Mouse (Mus musculus) MEL-GATA-1-ER (cell line): ENCODE measurements around the gene Stard5.

Experiments used
- DNase-seq: peaks from one replicate; pipeline ENCODE4 v3.0.0-alpha.2; 2012; ENCODE audit warnings: low read depth; ENCODE audit errors: extremely low read depth

The Stard5 gene

DNA sequence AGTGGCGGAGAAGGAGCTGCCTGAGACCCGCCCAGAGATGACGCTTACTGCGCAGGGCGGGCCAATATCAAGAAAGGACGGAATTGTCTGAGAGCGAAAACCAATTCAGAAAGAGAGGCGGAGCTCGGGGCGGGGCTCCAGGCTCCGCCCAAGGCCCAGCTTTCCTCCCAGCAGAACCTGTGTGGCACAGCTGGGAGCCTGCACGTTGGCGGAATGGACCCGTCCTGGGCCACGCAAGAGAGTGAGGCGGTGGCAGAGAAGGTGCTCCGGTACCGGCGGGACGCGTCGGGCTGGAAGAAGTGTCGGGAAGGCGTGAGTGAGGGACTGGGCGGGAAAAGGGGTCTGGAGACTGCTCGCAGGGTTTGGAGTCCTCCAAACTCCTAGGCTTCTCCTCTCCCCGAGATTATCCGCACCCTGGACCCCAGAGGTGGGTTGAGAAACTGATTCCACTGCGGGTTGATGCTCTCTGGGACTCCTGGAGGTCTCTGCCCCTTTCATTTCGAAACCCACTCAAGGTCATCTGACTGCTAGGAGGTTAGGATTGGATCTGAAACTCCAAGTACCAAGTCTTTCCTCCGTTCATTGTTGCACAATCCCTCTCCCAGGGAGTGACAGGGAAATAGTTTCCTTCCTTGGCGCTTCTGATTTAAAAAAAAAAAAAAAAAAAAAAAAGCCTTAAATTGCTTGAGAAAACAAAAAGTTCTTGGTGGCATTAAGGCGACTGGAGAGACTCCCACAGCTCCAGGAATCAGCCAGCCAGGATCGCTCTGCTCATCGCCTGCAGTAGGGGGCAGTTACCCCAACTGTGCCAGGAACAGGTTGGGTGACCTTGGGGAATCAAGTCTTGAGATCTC lies at the start of gene Stard5:
Gene Stard5, plus strand, starts transcription at position 132 of the 854 bp plus-strand sequence.
- peak; percentile 81 for DNase-seq

DNA sequence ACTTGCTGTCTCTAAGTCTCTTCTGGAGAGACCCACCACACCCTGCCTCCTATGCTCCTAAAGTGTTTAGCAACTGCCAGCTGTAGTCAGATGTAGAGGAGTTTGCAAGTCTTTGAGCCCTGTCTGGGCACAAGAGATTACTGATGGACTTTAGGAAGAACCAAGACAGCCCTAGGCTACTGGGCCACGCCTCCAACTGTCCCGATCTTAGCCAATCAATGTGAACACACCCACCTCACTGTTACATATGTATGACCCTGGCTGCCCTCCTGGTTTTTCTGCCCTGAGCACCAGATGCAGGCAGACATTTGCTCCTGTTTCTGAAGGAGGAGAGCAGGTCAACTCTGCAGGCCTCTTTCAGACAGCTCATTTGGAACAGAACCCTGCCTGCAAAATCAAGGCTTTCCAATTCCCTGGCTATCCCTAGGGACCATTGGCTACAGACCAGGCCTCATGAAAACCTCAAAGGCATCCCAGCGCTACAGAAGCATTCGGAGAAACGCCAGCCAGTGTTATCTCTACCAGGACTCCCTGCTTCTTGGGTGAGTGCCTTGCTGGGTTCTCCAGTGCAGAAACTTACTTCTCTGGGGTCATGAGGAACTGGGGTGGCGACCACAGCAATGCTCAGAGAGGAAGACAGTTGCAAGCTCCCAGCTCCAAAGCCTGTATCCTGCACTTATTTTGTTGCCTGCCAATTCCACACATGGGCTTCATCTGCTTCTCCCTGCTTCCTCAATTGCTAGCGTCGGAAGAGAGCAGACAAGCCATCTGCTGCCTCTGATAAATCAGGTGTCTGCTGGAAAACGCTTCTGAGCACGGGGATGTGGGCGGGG lies 46.9 kb upstream of the Stard5 start, which contains the start of gene Tmc3:
Gene Tmc3, plus strand, starts transcription at position 289 of the 833 bp plus-strand sequence.
- DNase-seq: no peak

DNA sequence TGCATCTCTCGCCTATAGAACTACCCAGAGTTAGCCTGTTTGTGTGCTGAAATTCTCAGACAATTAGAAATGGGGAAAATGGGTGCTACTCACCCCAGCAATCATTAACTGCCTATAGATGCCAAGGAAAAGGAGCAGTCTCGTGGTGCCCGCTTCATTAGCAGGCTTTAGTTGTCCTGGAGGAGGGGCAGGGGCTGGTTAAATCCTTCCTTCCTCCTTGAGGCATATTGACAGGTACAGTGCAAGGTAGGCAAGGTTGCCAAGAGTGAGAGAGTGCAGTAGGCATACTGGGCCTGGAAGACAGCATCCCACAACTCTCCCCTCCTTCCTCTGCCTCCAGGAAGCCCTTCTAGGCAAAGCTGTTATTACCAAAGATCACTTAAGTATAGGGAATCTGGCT lies 37.7 kb upstream of the Stard5 start:
- no peak for DNase-seq

DNA sequence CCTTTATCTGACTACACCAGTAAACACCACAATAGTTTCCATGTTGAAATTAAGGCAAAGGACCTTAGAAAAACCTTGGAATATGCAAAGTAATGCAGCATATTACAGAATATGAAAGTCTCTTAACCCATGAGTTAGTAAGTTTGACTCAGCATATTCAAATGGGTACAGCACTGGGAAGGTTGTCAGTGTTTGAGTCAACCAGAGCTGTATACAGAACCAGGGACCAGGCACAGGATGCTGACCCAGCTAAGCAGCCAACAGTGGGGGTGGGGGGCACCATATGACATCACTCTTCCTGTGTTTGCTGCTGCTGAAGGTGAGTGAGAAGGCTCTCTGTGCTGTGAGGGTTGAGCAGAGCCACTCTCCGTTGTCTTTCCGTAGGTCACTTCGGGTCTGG lies 34.7 kb upstream of the Stard5 start:
- no peak for DNase-seq

DNA sequence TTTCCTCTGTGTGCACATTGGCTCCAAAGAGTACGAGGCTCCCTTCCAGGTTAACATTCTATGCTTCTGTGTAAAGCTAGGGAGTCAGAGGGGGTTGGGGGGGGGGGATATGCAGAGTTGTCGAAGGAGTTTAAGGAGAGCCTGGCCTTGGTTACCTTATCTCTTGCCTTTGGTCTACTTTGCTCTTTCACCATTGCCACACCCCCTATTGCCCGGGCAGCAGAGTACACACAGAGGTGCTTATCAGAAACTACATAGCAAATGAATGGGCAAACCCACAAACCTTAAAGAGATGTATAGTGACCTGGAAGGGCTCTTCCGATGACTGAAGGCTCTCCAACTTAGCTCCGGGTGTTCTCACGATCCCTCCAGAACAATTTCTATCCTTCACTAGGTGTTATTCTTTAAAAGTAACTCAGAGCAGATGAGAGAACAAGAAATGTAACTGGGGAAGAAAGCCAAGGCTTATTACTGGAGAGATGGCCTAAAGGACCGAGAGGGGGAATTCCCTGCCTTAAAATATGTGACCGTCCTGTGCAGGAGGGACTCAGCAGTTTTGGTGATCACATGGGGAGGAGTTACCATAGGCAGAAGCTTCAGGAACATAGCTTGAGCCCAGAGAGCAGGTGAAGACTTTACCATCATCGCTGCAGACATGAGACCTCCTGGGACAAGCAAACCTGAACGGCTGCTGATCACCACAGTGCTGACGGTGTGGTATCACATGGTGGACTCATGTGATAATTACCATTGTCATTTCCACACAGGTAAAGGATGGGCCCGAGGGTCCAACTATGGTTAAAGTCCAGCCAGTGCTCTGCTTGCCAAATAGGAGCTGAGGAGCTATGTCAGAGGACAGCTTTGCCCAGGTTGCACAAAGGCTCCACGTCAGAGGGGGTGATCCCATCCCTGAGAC lies 32.5 kb upstream of the Stard5 start:
- no peak for DNase-seq

DNA sequence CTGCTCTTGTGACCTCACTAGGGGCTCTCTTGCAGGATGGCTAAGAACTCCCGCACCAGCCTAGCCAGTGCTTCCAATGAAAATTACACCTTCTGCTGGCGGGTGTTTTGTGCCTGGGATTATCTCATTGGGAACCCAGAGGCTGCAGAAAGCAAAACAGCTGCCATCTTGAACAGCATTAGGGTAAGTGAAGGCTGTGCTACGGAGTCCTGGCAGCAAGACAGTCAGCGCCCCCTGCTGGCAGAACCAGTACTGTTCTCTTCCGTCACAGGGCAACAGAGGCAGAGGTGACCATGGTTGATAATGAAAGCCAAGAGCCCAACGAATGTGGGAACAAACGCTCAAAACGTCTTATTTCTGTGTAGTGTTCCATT lies 31.9 kb upstream of the Stard5 start:
- DNase-seq: peak; percentile 9

DNA sequence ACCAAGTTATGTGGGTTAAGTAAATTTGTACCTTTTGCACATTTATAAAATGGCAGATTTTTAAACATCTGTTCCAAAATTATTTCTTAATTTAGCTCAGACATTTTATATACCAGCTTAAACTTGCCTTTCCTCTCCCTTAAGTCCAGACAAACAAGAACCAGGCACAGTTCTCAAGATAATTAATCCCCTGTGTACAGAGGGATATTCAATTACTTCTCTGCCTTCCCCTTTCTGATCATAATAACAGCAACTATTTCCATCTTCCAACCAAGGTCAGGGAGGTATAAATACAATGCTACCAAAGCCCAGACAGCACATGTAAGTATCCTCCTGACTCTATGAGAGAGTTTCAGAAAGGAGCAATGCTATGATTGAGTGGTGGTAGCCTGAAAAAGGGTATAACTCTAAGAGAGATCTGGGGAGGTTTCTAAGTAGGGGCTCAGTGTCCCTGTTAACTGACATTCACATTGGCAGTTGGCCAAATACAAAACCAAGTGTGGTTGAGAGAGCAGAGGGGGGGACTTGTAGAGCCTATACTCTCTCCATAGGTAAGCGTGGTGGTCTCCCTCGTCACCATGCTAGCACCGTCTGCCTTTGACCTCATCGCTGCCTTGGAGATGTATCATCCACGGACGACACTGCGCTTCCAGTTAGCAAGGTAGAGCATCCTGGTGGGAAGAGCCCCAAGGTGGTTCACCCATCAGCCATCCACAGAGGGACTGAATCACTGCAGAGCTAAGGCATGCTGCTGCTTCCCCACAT lies 27.4 kb upstream of the Stard5 start:
- DNase-seq: no peak

DNA sequence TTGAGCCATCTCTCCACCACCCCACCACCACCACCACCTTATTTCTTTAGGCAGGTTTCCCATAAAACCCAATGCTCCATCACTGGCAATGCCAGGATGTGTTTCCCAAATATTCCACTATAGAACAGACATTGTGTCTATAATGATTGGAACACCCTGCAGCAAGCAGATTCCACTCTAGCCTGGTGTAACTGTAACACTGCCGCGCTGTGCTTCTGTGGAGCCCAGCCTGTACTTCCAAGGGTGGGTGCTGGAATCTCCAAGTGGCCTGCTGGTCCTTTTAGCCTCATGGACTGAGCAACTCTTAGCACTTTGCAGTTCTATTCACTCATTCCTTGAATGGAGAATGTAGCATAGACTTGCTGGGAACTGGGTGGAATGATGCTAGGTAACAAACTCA lies 25.0 kb upstream of the Stard5 start:
- no peak for DNase-seq

DNA sequence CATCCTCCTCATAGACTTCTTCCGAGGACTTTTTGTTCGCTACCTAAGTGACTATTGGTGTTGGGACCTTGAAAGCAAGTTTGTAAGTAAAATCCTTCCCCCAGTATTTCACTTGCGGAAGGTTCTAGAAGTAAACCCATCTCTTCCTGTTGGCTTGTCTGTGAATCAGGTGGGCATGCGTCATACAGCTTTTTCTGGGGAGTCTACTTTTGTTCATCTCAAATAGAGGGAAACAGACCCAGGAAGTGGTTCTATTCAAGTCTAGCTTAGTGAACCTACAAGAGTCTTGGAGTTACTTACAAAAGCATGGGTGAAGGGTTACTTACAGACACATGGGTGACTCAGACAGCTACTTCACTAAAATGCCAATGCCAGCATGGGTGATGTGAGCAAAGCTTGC lies 21.9 kb upstream of the Stard5 start:
- DNase-seq: no peak

DNA sequence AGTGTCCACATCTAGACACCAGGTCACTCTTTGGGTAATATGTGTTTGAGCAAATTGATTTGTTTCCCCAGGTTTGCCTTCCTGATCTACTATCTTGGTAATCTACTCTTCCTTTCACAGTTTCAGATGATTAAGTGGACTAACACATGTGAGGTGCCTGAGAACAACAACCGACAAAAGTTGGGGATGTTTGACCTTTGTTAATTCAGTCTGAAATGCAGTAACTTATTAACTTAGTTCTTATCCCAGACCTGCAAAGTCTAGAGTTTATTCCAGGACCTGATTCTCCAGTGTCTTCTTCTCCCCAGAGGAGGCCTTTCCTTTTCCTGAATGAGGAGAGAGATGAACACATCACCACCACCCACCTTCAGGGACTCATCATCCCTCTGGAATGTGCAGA lies 19.9 kb upstream of the Stard5 start:
- DNase-seq: no peak

DNA sequence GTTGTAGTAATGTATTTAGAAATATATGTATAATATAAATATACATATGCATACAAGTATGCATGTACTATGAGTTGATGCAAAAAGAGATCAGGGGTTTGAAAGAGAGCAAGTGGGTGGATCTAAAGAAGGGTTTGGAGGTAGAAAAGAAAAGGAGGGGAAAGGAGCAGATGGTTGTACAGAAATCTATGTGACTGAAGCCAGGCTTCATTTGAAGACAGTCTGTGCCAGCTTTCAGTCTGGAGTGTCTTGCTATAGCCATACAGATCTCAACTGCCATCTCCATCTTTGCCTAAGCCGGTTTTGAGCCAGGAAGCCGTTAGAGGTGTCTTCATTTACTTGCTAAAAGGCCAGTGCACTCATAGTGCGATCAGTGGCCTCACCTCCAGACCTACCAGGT lies 16.5 kb upstream of the Stard5 start:
- no peak for DNase-seq

DNA sequence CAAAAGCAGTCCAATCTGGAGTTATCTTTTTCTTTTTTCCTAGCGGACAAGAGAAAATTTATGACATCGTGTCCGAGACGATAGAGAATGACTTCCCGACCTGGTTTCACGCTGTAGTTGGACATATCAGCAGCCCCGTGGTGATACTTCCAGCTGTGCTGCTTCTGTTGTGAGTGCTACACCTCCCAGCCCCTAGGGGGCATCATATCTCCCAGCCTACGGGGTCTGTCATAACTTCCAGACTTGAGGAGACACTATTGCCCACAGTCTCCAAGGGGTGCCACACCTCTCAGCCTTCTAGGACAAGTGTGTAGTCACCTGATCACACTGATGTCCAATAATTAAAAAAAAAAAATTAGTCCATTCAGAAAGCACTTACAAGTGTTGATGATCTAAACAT lies 15.9 kb upstream of the Stard5 start:
- no peak for DNase-seq

DNA sequence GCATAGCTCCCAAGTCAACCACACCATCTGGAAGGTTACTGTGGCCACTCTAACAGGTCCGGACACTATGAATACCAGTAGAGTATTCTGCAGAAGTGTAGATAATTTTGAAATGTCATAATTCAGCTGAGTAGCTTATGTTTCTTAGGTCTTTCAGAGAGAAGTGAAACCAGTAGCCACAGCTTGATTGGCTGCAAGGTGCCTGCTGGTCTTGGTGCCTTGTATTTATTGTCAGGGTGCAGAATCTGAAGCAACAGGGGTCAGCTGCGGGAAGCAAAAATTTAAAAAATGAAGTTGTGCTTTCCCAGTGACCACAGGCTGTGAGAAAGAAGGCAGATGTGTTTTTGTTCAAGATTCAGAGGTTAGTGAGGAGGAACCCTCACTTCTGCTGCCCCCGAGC lies 15.5 kb upstream of the Stard5 start:
- no peak for DNase-seq

DNA sequence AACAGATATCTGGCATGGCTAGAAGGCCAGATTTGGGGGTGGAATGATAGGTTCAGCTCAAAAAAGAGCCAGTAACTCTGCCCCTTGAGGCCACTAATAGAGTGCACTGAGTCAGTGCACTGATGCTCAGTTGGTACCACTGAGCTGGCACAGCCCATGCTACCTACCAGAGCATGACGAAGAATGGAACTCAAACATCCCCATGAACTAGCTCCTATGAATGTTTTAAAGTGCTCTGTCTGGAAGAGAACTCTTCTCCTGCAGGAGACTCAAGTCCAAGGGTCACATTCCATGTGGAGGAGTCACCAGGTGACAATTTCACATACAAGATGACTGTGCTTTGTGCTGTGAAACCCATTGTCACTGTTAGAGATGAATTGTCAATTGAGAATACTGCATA lies 13.1 kb upstream of the Stard5 start:
- DNase-seq: no peak

DNA sequence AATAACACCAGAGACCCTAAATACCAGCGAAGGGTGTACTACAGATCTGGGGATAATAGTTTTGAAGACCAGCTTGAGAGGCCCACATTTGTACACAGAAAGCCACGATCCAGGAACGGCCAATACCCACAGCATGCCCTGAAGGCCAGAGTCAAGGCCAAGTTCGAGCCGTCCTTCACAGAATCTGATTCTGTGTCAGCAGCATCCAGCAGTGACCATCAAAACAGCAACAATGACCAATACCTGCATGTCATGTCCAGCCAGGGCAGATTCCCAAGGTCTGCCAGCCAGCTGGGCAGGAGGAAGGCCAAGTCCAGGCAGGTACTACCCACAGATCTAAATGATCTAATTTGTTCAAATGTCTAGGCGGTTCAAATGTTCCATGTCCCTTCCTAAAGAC lies 9.2 kb upstream of the Stard5 start:
- DNase-seq: no peak

DNA sequence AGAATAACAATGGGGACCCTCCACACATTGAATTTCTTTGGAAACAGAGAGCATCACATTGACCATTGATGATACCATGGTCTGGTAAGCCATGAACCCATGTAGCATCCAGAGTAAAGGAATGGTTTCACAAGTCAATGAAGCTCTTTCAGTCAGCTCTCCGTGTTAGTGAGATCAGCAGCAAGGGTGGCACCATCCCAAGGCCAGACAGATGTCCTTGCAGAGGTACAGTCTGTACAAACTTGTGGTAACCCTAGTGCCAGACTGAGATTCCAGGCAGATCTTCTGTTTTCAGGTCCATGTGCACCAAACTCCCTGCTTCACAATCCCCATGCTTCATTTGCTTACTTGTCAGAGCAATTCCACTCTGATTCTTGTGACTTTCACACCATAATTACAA lies 7.7 kb upstream of the Stard5 start:
- no peak for DNase-seq

DNA sequence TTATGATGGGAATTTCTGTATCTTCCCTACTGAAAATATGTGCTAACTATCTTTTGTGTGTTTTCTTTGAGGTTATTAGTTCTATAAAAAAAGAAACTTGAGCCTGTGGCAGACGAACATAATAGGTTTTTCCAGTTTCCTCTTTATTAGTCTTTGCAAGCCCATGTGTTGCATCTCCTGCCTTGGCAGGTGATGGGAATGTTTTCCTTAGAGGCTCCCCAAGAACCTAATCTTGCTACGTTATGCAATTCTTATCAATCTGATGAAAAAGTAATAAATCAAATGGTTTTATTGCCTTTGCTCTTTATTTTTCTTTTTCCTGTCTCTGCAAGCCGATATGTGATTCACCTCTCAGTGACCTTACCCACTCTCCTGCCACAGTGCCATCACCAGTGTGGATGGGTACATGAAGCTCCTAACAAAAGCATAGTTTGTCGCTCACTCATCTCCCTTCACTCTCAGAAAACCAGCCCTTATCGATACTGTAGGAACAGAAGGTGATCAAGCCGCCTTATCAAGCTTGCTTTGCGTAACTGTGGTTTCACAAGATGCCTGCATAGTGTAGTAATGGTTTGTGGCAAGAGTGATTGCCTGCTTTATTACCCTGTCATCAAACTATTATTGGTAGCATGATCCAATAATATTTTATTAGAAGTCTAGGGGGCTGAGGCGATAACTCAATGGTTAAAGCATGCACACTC lies 5.1 kb upstream of the Stard5 start:
- DNase-seq: no peak

DNA sequence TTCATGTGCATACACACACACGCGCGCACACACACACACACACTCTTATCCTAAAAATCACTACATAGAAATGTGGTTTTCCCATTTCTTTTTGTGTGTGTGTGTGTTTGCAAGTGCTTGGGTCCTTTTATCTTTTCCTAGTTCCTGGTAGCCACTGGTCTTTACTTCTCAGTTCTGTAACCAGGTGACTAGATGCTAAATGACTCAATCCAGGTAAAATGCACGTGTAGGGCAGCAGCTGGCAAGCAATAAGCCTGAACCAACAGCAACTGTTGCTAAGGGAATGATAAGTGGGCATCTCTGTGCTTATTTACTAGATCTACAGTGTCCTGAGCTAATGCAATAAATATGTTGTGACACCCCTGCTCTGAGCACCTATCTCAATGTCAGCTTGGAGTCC lies 4.4 kb upstream of the Stard5 start:
- no peak for DNase-seq

DNA sequence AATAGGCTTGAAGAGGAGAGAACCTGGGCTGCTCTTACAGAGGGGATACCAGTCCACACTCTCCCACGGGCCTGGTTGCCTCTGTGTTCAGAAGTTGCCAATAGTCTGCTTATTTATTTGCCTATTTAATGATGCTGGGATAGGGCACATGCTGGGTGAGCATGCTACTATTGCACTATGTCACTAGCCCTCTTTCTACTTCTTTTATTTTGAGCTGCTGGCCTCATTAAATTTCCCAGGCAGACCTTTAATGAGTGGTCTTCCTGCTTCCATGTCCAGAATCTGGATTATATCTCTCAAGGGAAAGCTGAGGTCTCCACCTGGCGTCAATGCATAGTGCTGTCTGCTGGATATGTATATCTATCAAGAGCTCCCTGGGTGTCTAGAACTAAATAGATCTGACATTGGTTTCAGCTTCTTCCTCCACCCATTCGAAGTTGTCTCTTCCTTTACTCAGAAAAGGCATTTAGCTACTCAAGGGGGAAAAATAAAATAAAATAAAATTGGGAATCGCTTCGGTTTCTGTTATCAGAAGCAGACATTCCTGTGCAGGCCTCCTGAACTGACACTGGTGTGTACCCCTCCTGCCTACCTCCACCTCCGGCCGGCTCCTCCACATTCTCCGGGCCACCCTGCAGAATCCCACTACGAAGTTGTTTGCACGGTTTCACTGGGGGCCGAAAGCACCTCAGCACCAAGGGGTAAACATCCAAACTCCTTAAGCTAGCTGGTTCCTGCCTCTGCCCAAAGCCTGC lies 509 bp upstream of the Stard5 start:
- DNase-seq: peak; percentile 13
